Mouse (Mus musculus): Measurements from ENCODE around the gene Rps6ka6. TPM values are rescaled to one million over a fixed set of nuclear protein-coding genes. Genes with fewer than 3 reads are reported as not detected.

The Rps6ka6 gene
- polyA plus RNA-seq, 1 experiment from 2014 or later, result 14.4 TPM

GRCm38 (mm10) chrX:111462092-111462491 lies 75.7 kb downstream of the Rps6ka6 start:
- no peaks in the 10 kb centered on the region for H3K9me3 ChIP-seq (replicated peaks; ENCODE audit: low read length)
- no peaks in the 10 kb centered on the region for H3K4me1 ChIP-seq (replicated peaks; ENCODE audit: insufficient read depth, low read length)
- H3K9ac ChIP-seq (ENCODE audit: low read depth, low read length), result no peak overlapping the region; the same call in 1 of the 2 replicates
- no peaks in the 10 kb centered on the region for H3K27me3 ChIP-seq (ENCODE audit: insufficient read depth, low read length)
- DNase-seq (ENCODE audit: low spot score) (peak; percentile 0), ATAC-seq (replicated peaks; ENCODE audit: low FRiP score, low read depth) (no peak)
- peak overlapping the region; percentile 66 for H3K4me2 ChIP-seq (ENCODE audit: low read length)
- H3K4me3 ChIP-seq (replicated peaks; ENCODE audit: low read depth, low read length), result peak overlapping the region; percentile 43
- WGBS, result 27% methylated on average over 8 of the region's 8 CpGs
- H3K36me3 ChIP-seq (ENCODE audit: insufficient read depth, low read length), result no peaks in the 10 kb centered on the region
- no peak overlapping the region for H3K27ac ChIP-seq
- no peak for TF ChIP-seq CTCF (IDR thresholded peaks at IDR 0.05; ENCODE audit: low read depth)

DNA sequence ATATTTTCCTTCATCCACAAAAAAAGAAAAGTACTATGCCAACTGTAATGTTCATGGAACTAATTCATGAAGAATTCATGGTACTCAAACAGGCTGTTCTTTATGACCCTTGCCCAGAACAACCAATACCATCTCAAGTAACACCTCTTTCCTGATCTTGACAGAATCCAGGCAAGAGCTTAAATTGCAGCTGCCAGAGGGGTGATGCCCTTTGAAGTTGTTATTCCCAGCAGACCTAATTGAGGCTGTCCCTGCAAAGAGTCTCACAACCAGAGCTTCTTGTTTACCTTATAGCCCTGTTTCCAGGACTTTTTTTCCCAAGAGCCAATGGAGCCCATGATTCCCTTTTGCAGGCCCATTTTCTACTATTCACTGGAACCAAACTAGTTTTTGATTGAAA lies 77.6 kb downstream of the Rps6ka6 start:
- no peak for TF ChIP-seq CTCF (IDR thresholded peaks at IDR 0.05; ENCODE audit: low read depth)
- Histone ChIP-seq H3K9ac (ENCODE audit: low read depth, low read length) (no peak overlapping the region), H3K27me3 (ENCODE audit: insufficient read depth, low read length) (no peaks in the 10 kb centered on the region), H3K9me3 (replicated peaks; ENCODE audit: low read length) (no peaks in the 10 kb centered on the region), H3K36me3 (ENCODE audit: insufficient read depth, low read length) (no peaks in the 10 kb centered on the region), H3K27ac (no peak overlapping the region), H3K4me3 (replicated peaks; ENCODE audit: low read depth, low read length) (no peak overlapping the region), H3K4me2 (ENCODE audit: low read length) (no peak overlapping the region), H3K4me1 (replicated peaks; ENCODE audit: insufficient read depth, low read length) (no peaks in the 10 kb centered on the region)
- ATAC-seq (replicated peaks; ENCODE audit: low FRiP score, low read depth) (no peak), DNase-seq (ENCODE audit: low spot score) (peak; percentile 5)

DNA sequence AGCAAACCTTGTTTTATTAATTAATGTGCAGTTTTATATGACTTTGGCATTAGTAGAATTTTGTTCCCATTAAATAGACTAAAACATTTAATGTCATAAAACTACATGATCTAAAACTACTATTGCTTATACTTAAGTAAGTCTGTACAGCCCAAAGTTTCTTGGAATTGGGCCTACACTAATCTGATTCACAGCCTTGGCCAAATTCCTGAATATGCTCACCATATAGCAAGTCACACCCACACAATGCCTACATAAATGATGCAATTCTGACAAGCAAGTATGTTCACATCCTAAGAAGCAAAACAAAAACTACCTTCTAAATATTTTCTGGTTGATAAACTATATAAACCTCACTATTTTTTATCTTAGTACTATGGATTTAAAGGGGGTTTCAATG lies 101.2 kb downstream of the Rps6ka6 start:
- Histone ChIP-seq H3K9me3 (replicated peaks; ENCODE audit: low read length) (no peaks in the 10 kb centered on the region), H3K4me1 (replicated peaks; ENCODE audit: insufficient read depth, low read length) (no peaks in the 10 kb centered on the region), H3K4me2 (ENCODE audit: low read length) (no peak overlapping the region), H3K27me3 (ENCODE audit: insufficient read depth, low read length) (no peaks in the 10 kb centered on the region), H3K9ac (ENCODE audit: low read depth, low read length) (no peak overlapping the region), H3K36me3 (ENCODE audit: insufficient read depth, low read length) (no peaks in the 10 kb centered on the region), H3K27ac (no peak overlapping the region), H3K4me3 (replicated peaks; ENCODE audit: low read depth, low read length) (no peak overlapping the region)
- no peak for TF ChIP-seq CTCF (IDR thresholded peaks at IDR 0.05; ENCODE audit: low read depth)
- no peak for ATAC-seq (replicated peaks; ENCODE audit: low FRiP score, low read depth)
- no peak for DNase-seq (ENCODE audit: low spot score)

GRCm38 (mm10) chrX:111414775-111415174 lies 123.0 kb downstream of the Rps6ka6 start:
- no peak overlapping the region for H3K9ac ChIP-seq (ENCODE audit: low read depth, low read length)
- H3K36me3 ChIP-seq (ENCODE audit: insufficient read depth, low read length), result no peaks in the 10 kb centered on the region
- H3K27ac ChIP-seq, result no peak overlapping the region
- H3K4me2 ChIP-seq (ENCODE audit: low read length), result no peak overlapping the region
- 85% methylated on average over 4 of the region's 4 CpGs for WGBS
- ATAC-seq (replicated peaks; ENCODE audit: low FRiP score, low read depth) (no peak), DNase-seq (ENCODE audit: low spot score) (no peak)
- H3K4me3 ChIP-seq (replicated peaks; ENCODE audit: low read depth, low read length), result no peak overlapping the region
- no peaks in the 10 kb centered on the region for H3K27me3 ChIP-seq (ENCODE audit: insufficient read depth, low read length)
- no peaks in the 10 kb centered on the region for H3K9me3 ChIP-seq (replicated peaks; ENCODE audit: low read length)
- no peak for TF ChIP-seq CTCF (IDR thresholded peaks at IDR 0.05; ENCODE audit: low read depth)
- no peaks in the 10 kb centered on the region for H3K4me1 ChIP-seq (replicated peaks; ENCODE audit: insufficient read depth, low read length)

DNA sequence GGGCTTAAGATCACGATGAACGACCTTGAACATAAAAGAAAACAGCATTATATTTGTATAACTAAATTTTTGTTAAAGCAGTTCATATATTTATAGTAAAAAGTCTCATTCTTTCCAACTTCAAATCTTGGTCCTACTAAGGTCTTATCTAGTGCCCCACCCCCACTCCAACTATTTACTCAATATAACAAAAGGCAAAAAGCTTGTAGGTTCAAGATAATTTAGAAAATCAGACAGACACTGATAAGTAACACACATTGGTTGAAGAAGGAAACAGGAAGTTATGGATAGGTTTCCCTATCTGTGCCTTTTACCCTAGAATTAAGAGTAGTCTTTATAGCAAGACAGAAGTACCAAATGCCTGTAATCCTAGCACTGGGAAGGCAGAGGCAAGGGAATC lies 132.9 kb downstream of the Rps6ka6 start:
- Histone ChIP-seq H3K4me2 (ENCODE audit: low read length) (no peak overlapping the region), H3K4me3 (replicated peaks; ENCODE audit: low read depth, low read length) (no peak overlapping the region), H3K27ac (no peak overlapping the region), H3K9ac (ENCODE audit: low read depth, low read length) (no peak overlapping the region), H3K36me3 (ENCODE audit: insufficient read depth, low read length) (no peaks in the 10 kb centered on the region), H3K27me3 (ENCODE audit: insufficient read depth, low read length) (no peaks in the 10 kb centered on the region), H3K4me1 (replicated peaks; ENCODE audit: insufficient read depth, low read length) (no peaks in the 10 kb centered on the region), H3K9me3 (replicated peaks; ENCODE audit: low read length) (no peaks in the 10 kb centered on the region)
- WGBS, result 90% methylated on average over 2 of the region's 2 CpGs
- TF ChIP-seq CTCF (IDR thresholded peaks at IDR 0.05; ENCODE audit: low read depth), result no peak
- DNase-seq (ENCODE audit: low spot score) (no peak), ATAC-seq (replicated peaks; ENCODE audit: low FRiP score, low read depth) (no peak)

DNA sequence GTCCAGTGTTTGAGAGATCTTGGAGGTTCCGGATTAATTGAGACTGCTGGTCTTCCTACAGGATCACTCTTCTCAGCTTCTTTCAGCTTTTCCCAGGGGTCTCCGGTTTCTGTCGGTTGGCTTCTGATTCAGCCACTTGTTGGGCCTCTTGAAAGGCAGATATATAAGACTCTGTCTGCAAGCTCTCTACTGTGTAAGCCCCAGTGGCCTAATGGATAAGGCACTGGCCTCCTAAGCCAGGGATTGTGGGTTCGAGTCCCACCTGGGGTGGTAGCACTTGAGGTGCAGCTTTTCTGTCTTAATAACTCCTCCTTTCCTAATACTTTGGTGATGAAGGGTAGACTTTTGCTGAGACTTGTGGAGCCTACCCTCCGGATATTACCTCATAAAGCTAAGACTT lies 160.7 kb downstream of the Rps6ka6 start:
- 78% methylated on average over 5 of the region's 5 CpGs for WGBS
- Histone ChIP-seq H3K9ac (ENCODE audit: low read depth, low read length) (no peak overlapping the region), H3K36me3 (ENCODE audit: insufficient read depth, low read length) (no peaks in the 10 kb centered on the region), H3K9me3 (replicated peaks; ENCODE audit: low read length) (no peaks in the 10 kb centered on the region), H3K27me3 (ENCODE audit: insufficient read depth, low read length) (no peaks in the 10 kb centered on the region), H3K4me1 (replicated peaks; ENCODE audit: insufficient read depth, low read length) (no peaks in the 10 kb centered on the region), H3K27ac (no peak overlapping the region), H3K4me2 (ENCODE audit: low read length) (no peak overlapping the region), H3K4me3 (replicated peaks; ENCODE audit: low read depth, low read length) (no peak overlapping the region)
- no peak for ATAC-seq (replicated peaks; ENCODE audit: low FRiP score, low read depth)
- no peak for DNase-seq (ENCODE audit: low spot score)
- no peak for TF ChIP-seq CTCF (IDR thresholded peaks at IDR 0.05; ENCODE audit: low read depth)

- no peak overlapping the region for H3K4me3 ChIP-seq (replicated peaks; ENCODE audit: low read depth, low read length)
- H3K36me3 ChIP-seq (ENCODE audit: insufficient read depth, low read length), result no peaks in the 10 kb centered on the region
- DNase-seq (ENCODE audit: low spot score), result no peak
- no peak for TF ChIP-seq CTCF (IDR thresholded peaks at IDR 0.05; ENCODE audit: low read depth)
- H3K4me2 ChIP-seq (ENCODE audit: low read length), result no peak overlapping the region
- no peak overlapping the region for H3K27ac ChIP-seq
- no peaks in the 10 kb centered on the region for H3K27me3 ChIP-seq (ENCODE audit: insufficient read depth, low read length)
- WGBS, result 25% methylated on average over 1 of the region's 1 CpGs
- no peaks in the 10 kb centered on the region for H3K9me3 ChIP-seq (replicated peaks; ENCODE audit: low read length)
- H3K9ac ChIP-seq (ENCODE audit: low read depth, low read length), result no peak overlapping the region
- no peak for ATAC-seq (replicated peaks; ENCODE audit: low FRiP score, low read depth)
- no peaks in the 10 kb centered on the region for H3K4me1 ChIP-seq (replicated peaks; ENCODE audit: insufficient read depth, low read length)
Observed at GRCm38 (mm10) chrX:111374177-111374576, 163.6 kb downstream of the Rps6ka6 start.

Other genes starting within 250 kb of the Rps6ka6 start
- gene Hdx, start 159.1 kb upstream of the Rps6ka6 start, polyA plus RNA-seq (2015; fragmentation: Nextera tagmentation; extraction: Ambion mirVana), result 0.56 and 0.57 TPM in 2 replicates